Mouse (Mus musculus): ENCODE results near the gene Pias4. TPM values are rescaled to one million over a fixed set of nuclear protein-coding genes. Genes with fewer than 3 reads are reported as not detected.
A peak's percentile ranks its signal among the peaks of the same experiment; 100 is the strongest.

Pias4 gene
- polyA plus RNA-seq, 1 experiment from 2014 or later = 32.8 TPM

DNA sequence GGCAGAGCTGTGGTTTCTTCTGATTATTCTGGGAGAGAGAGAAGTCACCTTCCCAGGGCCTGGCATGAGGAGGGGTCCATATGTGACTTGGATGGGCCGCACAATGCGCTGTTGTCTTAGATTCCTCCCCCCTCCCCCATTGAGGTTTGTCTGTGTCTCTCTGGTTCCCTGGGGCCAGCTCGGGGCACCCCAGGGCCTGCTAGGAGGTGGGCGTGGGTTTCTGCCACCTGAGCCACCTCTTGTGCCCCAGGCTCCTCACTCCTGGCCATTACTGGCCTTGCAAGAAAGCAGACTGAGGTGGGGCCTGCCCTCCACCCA lies 28.2 kb downstream of the Pias4 start:
- no peak for TF ChIP-seq CTCF (IDR thresholded peaks at IDR 0.05; ENCODE audit: low read depth)
- peaks cover 16% of the 10 kb centered on the region for H3K4me1 ChIP-seq (replicated peaks; ENCODE audit: control insufficient read depth, insufficient read depth, low read length)
- WGBS = 45% methylated on average over 4 of the region's 4 CpGs
- ATAC-seq = no peak
- H3K4me3 ChIP-seq (ENCODE audit: low read depth, low read length) = peak overlapping the region; percentile 87
- no peaks in the 10 kb centered on the region for H3K27me3 ChIP-seq (replicated peaks; ENCODE audit: control insufficient read depth, insufficient read depth, low read length)
- H3K36me3 ChIP-seq (ENCODE audit: control insufficient read depth, insufficient read depth) = peaks cover 12% of the 10 kb centered on the region
- peak overlapping the region; percentile 91 for H3K27ac ChIP-seq (ENCODE audit: low read depth, low read length)
- no peaks in the 10 kb centered on the region for H3K9me3 ChIP-seq (ENCODE audit: control insufficient read depth)
- H3K9ac ChIP-seq (ENCODE audit: low read depth, low read length) = peak overlapping the region; percentile 87
- H3K4me2 ChIP-seq (replicated peaks; ENCODE audit: low read depth) = peak overlapping the region; percentile 83

- 22% methylated on average over 11 of the region's 11 CpGs for WGBS
- no peak for ATAC-seq
- no peak for TF ChIP-seq CTCF (IDR thresholded peaks at IDR 0.05; ENCODE audit: low read depth)
- H3K9ac ChIP-seq (ENCODE audit: low read depth, low read length) = peak overlapping the region; percentile 87
- H3K36me3 ChIP-seq (ENCODE audit: control insufficient read depth, insufficient read depth) = peaks cover 7% of the 10 kb centered on the region
- H3K4me2 ChIP-seq (replicated peaks; ENCODE audit: low read depth) = peak overlapping the region; percentile 83
- peak overlapping the region; percentile 87 for H3K4me3 ChIP-seq (ENCODE audit: low read depth, low read length)
- H3K4me1 ChIP-seq (replicated peaks; ENCODE audit: control insufficient read depth, insufficient read depth, low read length) = peaks cover 16% of the 10 kb centered on the region
- peak overlapping the region; percentile 91 for H3K27ac ChIP-seq (ENCODE audit: low read depth, low read length)
- no peaks in the 10 kb centered on the region for H3K27me3 ChIP-seq (replicated peaks; ENCODE audit: control insufficient read depth, insufficient read depth, low read length)
- no peaks in the 10 kb centered on the region for H3K9me3 ChIP-seq (ENCODE audit: control insufficient read depth)
These were observed 28.7 kb downstream of the Pias4 start for GRCm38 (mm10) chr10:81138821-81139528.

- H3K36me3 ChIP-seq (ENCODE audit: control insufficient read depth, insufficient read depth) = no peaks in the 10 kb centered on the region; the same call in 1 of the 2 replicates
- peak overlapping the region; percentile 87 for H3K4me3 ChIP-seq (ENCODE audit: low read depth, low read length)
- no peaks in the 10 kb centered on the region for H3K9me3 ChIP-seq (ENCODE audit: control insufficient read depth)
- under 1% methylated on average over 17 of the region's 24 CpGs for WGBS
- H3K4me2 ChIP-seq (replicated peaks; ENCODE audit: low read depth) = peak overlapping the region; percentile 83
- peak overlapping the region; percentile 91 for H3K27ac ChIP-seq (ENCODE audit: low read depth, low read length)
- peak; percentile 39 for TF ChIP-seq CTCF (IDR thresholded peaks at IDR 0.05; ENCODE audit: low read depth)
- no peak for ATAC-seq
- no peaks in the 10 kb centered on the region for H3K27me3 ChIP-seq (replicated peaks; ENCODE audit: control insufficient read depth, insufficient read depth, low read length)
- H3K4me1 ChIP-seq (replicated peaks; ENCODE audit: control insufficient read depth, insufficient read depth, low read length) = peaks cover 16% of the 10 kb centered on the region
- peak overlapping the region; percentile 87 for H3K9ac ChIP-seq (ENCODE audit: low read depth, low read length)
These were observed 29.5 kb downstream of the Pias4 start for GRCm38 (mm10) chr10:81138131-81138782.

DNA sequence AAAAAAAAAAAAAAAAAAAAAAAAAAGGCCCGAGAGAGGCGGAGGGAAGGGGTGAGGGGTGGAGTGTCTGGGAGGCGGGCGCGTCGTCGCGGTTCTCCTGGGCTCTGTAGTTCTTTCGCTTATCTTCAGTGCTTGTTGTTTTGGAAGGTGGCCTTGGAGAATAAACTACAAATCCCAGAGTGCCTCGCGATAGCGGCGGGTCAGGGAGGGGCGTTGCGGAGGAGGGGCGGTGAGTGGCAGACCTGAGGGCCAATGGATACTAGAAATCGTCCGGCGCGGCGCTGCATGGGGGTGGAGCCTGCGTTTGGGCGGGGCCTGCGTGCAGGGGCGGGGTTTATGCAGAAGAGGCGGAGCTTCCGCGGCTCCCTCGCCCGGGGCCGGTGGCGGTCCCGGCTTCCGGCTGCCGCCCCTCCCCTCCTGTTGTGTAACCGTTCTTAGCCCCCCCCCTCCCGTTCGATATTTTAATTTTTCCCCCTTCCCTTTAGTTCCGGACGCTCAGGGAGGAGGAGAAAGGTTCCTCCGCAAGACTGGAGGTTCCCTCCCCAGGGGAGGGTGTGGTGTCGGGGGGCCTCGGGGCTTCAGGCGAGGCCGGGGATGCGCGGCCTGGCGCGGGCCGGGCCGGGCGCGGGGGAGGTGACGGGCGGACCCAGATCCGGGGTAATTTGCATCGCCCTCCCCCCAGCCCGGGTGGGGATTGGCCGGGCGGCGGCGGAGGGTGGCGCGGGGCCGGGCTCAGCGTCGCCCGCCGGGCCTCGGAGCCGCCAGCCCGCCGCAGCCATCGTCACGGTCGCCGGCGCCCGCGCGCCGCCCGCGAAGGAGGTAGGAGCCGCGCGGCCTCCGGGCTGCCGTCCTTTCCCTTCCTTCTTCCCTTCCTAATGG lies 30.2 kb downstream of the Pias4 start:
- H3K9me3 ChIP-seq (ENCODE audit: control insufficient read depth) = no peaks in the 10 kb centered on the region
- TF ChIP-seq CTCF (IDR thresholded peaks at IDR 0.05; ENCODE audit: low read depth) = no peak
- under 1% methylated on average over 59 of the region's 89 CpGs for WGBS
- H3K9ac ChIP-seq (ENCODE audit: low read depth, low read length) = peak overlapping the region; percentile 97
- peak overlapping the region; percentile 87 for H3K4me3 ChIP-seq (ENCODE audit: low read depth, low read length)
- peak; percentile 81 for ATAC-seq
- H3K36me3 ChIP-seq (ENCODE audit: control insufficient read depth, insufficient read depth) = no peaks in the 10 kb centered on the region
- H3K4me1 ChIP-seq (replicated peaks; ENCODE audit: control insufficient read depth, insufficient read depth, low read length) = peaks cover 14% of the 10 kb centered on the region
- peak overlapping the region; percentile 99 for H3K27ac ChIP-seq (ENCODE audit: low read depth, low read length)
- H3K4me2 ChIP-seq (replicated peaks; ENCODE audit: low read depth) = peak overlapping the region; percentile 83
- no peaks in the 10 kb centered on the region for H3K27me3 ChIP-seq (replicated peaks; ENCODE audit: control insufficient read depth, insufficient read depth, low read length)

- peaks cover 13% of the 10 kb centered on the region for H3K4me1 ChIP-seq (replicated peaks; ENCODE audit: control insufficient read depth, insufficient read depth, low read length)
- H3K4me2 ChIP-seq (replicated peaks; ENCODE audit: low read depth) = peak overlapping the region; percentile 99
- no peaks in the 10 kb centered on the region for H3K36me3 ChIP-seq (ENCODE audit: control insufficient read depth, insufficient read depth)
- peak; percentile 48 for ATAC-seq
- H3K9me3 ChIP-seq (ENCODE audit: control insufficient read depth) = no peaks in the 10 kb centered on the region
- 1% methylated on average over 39 of the region's 50 CpGs for WGBS
- peak overlapping the region; percentile 99 for H3K27ac ChIP-seq (ENCODE audit: low read depth, low read length)
- H3K4me3 ChIP-seq (ENCODE audit: low read depth, low read length) = peak overlapping the region; percentile 87
- no peak for TF ChIP-seq CTCF (IDR thresholded peaks at IDR 0.05; ENCODE audit: low read depth)
- no peaks in the 10 kb centered on the region for H3K27me3 ChIP-seq (replicated peaks; ENCODE audit: control insufficient read depth, insufficient read depth, low read length)
- peak overlapping the region; percentile 97 for H3K9ac ChIP-seq (ENCODE audit: low read depth, low read length)
These were observed 31.0 kb downstream of the Pias4 start for GRCm38 (mm10) chr10:81136706-81137231.
